Mouse (Mus musculus) common myeloid progenitor, adult 5-6 weeks (primary cell): ENCODE results near the gene Lgalsl. TPM values are rescaled to one million over a fixed set of nuclear protein-coding genes. Genes with fewer than 3 reads are reported as not detected.
A peak's percentile ranks its signal among the peaks of the same experiment; 100 is the strongest.

Source experiments
- ATAC-seq: replicated peaks from 2 replicates; pipeline ENCODE4 v1.8.0; 2016; ENCODE audit warnings: low read depth, mild to moderate bottlenecking, moderate TSS enrichment, inconsistent platforms; ENCODE audit not compliant: poor library complexity, severe bottlenecking
- total RNA-seq: library from RNA; stranded (forward); fragments of 200-1000, 187-1606 nt; gene quantifications from 2 replicates; pipeline ENCODE4 v1.2.3, GENCODE M21; 2017

The Lgalsl gene
- total RNA-seq, 1 experiment from 2014 or later, result 4.4 TPM

GRCm38 (mm10) chr11:20829993-20830685 lies 717 bp downstream of the Lgalsl start:
- peak; percentile 10; the same call in 1 of the 2 replicates for ATAC-seq

- ATAC-seq, result no peak
Observed at GRCm38 (mm10) chr11:20829056-20829686, 1.7 kb downstream of the Lgalsl start.

GRCm38 (mm10) chr11:20823961-20824360 lies 6.9 kb downstream of the Lgalsl start:
- no peak for ATAC-seq

GRCm38 (mm10) chr11:20823301-20823700 lies 7.6 kb downstream of the Lgalsl start:
- no peak for ATAC-seq

GRCm38 (mm10) chr11:20821351-20821750 lies 9.5 kb downstream of the Lgalsl start:
- ATAC-seq, result no peak

- ATAC-seq, result no peak
Observed at GRCm38 (mm10) chr11:20813901-20814523, 16.8 kb downstream of the Lgalsl start.

- ATAC-seq, result no peak
Observed at GRCm38 (mm10) chr11:20812153-20812887, 18.5 kb downstream of the Lgalsl start.

- peak; percentile 92 for ATAC-seq
Observed at GRCm38 (mm10) chr11:20806659-20807058, 24.2 kb downstream of the Lgalsl start.

- ATAC-seq, result no peak
Observed at GRCm38 (mm10) chr11:20805604-20806249, 25.1 kb downstream of the Lgalsl start.

- no peak for ATAC-seq
Observed at GRCm38 (mm10) chr11:20804416-20804815, 26.4 kb downstream of the Lgalsl start.

- no peak for ATAC-seq
Observed at GRCm38 (mm10) chr11:20800277-20801092, 30.4 kb downstream of the Lgalsl start.

GRCm38 (mm10) chr11:20797841-20798240 lies 33.0 kb downstream of the Lgalsl start:
- no peak for ATAC-seq

- ATAC-seq, result no peak
Observed at GRCm38 (mm10) chr11:20795466-20795865, 35.4 kb downstream of the Lgalsl start.

- peak; percentile 4; the same call in 1 of the 2 replicates for ATAC-seq
Observed at GRCm38 (mm10) chr11:20794913-20795254, 36.0 kb downstream of the Lgalsl start.

- ATAC-seq, result peak; percentile 96
Observed at GRCm38 (mm10) chr11:20794196-20794912, 36.5 kb downstream of the Lgalsl start.

GRCm38 (mm10) chr11:20793676-20794075 lies 37.2 kb downstream of the Lgalsl start:
- ATAC-seq, result no peak

GRCm38 (mm10) chr11:20792667-20793066 lies 38.2 kb downstream of the Lgalsl start:
- no peak for ATAC-seq

GRCm38 (mm10) chr11:20791334-20791733 lies 39.5 kb downstream of the Lgalsl start:
- ATAC-seq, result no peak

GRCm38 (mm10) chr11:20789015-20789414 lies 41.8 kb downstream of the Lgalsl start:
- no peak for ATAC-seq
